Mouse (Mus musculus) spleen, postnatal 10 days (tissue): ENCODE data around the gene 1600014C23Rik.

Experiments
- DNase-seq, 2 experiments: peaks; one replicate each; pipeline ENCODE4 v3.0.0; 2021 to 2022; ENCODE audit warnings: low spot score in 2 of 2

1600014C23Rik gene

DNA sequence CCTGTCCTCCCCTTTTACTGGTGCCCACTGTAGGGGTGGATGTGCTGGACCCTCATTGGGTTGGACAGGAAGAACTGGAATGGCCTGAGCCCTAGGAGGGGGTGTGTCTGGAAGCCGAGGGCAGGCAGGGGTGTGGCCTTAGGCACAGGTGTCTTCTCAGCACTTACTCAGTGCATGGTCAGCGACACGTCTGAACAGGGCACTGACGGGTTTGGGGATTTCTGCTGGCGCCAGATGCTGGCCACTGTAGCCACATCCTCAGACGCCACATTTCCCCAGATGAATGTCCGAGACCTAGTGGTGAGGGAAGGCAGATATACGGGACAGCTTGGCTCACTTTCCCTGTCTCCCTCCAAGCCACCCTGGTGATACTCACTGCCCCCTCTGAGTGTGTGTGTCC, 18.4 kb upstream of the 1600014C23Rik start:
- DNase-seq = no peak

DNA sequence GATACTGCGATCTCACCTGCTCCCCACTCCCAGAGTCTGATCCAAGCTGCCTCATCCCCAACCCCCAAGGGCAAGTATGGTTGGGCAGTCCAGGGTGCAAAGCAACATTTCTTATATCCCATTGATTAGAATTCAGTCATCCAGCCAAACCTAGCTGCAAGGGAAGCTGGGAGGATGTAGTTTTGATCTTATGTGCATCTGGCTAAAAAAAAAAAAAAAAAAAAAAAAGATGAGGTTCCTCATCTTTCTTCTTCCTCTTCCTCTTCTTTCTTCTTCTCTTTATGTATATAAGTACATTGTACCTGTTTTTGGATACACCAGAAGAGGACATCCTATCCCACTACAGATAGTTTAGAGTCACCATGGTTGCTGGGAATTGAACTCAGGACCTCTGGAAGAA, 17.7 kb upstream of the 1600014C23Rik start:
- DNase-seq = no peak

DNA sequence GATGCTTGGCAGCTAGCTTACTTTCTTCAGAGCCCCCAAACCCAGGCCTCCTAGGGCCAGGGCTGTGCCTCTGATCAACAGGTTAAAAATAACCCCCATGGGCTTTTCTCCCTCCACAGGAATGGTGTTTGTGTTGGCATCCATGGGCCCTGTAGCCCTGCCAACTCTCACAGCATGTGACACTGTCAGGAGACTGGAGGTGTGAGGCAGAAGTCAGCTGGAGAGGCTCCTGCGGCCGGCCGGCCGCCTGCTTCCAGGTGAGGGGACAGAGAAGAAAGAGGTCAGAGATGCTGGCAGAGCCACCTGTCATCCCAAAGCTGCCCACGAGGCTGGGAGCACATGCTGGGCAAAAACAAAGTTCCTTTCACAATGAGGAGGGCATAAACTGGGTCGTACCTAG, 15.5 kb upstream of the 1600014C23Rik start:
- DNase-seq = no peak

DNA sequence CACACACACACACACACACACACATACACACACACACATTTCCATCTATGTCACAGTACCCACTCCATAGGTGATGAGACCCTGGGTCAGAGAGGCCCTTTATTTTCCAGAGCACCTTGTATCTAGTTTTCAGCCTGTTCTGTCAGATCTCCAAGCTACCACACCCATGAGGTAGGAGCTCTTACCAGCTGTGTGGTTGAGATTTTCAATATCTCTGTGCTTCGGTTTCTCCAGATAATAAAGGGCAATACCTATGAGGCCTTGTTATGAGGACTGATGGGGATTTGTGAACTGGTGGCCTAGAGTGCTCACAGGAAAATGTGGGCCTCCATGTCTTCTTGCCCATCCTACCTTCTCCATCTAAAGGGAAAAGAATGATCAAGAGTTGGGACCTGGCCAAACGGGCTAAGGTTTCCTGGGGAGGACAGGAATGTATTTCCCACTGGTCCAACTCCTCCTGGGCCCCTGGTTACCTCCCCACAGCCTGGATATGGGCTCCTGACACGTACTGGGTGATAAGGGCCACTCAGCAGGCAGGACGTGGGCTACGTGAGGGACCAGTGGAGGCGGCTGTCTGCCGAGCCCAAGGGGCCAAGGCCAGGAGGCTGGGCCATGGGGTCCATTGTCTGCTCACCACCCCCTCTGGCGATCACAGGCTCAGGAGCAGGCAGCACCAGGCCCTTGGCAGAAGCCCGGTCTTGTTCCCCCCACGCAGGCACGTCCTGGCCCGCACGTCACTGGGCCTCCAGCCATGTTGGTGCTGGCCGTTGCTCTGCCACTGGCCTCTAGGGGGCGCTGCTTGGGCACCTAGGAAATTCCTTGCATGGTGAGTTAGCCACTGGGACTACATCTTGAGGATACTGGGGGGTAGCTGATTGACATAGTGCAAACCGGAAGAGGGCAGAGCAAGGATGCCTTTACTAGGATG, 14.5 kb upstream of the 1600014C23Rik start:
- peak in 1 of 2 experiments; percentile 47 for DNase-seq

DNA sequence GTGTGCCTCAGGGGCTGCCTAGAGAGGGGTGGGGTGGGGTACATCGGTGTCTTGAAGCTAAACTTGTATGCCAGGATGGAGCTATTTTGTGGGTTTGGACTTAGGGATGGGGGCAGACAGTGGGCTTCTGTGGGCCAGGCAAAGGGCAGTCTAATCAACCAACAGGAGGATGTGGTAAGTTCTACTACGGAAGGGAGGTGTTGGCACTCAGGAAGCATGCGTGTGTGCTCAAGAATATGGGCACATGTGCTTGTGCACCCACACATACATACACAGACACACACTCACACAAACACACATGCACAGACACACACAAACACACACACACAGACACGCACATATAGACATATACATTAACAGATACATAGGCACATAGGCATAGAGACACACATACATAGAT, 13.6 kb upstream of the 1600014C23Rik start:
- no peak for DNase-seq

DNA sequence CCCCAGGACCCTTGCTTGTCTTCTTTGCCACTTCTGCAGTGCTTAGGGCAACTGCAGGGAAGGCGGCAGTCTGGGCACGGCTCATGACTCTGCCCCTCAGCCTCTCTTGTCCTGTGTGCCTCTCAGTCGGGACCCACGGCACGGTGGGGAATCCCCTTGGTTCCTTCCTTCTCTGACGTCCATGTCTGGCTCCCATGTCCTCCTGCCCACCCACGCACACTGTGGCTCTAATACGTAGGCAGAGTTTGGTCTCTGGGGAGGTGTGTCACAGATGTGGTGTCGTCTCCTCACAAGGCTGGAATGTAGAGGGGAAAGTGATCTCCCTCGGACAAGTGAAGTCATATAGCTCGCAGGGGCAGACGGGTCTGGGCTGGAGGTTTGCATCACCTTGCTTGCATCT, 13.1 kb upstream of the 1600014C23Rik start:
- DNase-seq = no peak

DNA sequence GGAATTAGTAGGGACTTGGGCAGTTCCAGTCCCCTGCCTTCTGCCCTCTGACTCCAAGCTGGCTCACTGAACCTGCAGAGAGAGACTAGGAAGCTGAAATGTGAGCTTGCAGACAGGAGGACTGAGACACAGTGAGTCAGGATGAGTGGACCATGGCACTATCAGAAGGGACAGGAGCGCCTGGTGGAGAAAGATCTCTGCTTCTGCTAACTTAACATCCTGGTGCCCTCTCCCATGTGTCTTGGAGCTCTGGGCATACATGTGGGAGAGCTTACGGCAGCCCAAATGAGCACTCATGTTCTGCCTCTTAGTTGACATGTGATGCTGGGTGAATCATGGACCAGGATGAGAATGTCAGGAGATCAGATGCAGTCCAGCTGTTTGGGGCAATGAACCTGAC, 12.0 kb upstream of the 1600014C23Rik start:
- no peak for DNase-seq

DNA sequence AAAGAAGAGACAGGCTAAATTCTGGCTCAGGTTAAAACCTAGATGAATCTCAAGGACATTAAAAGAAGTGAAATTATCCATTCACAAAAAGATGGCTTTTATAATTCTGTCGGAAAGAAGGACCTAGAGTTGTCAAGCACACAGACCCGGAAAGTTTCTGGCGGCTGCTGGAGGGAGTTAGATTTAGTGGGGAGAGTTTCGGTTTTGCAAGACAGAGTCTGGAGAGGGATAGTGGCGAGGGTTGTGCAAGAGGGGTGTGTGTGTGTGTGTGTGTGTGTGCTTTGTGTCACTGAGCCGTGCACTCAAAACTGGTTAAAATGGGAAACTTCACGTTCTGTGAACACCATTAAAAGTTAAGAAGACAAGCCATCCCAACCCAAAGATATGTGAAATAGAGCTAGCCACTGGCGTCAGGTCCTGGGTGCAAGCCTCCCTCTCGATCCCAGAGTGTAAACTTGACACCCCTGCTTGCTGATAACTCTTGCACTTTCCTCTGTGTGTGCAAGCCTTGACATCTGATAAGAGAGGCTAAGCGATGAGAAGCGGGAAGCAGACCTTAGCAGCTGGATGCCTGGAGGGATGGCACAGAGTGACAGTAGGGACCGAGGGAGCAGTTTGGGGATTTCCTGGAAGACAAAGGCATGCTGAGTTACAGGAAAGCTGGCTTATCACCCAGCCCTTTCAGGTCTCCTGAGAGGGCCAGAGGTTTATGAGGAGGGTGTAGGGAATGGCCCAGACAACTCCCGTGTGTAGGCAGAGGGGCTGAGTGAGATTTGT, 8.9 kb upstream of the 1600014C23Rik start:
- DNase-seq = no peak

DNA sequence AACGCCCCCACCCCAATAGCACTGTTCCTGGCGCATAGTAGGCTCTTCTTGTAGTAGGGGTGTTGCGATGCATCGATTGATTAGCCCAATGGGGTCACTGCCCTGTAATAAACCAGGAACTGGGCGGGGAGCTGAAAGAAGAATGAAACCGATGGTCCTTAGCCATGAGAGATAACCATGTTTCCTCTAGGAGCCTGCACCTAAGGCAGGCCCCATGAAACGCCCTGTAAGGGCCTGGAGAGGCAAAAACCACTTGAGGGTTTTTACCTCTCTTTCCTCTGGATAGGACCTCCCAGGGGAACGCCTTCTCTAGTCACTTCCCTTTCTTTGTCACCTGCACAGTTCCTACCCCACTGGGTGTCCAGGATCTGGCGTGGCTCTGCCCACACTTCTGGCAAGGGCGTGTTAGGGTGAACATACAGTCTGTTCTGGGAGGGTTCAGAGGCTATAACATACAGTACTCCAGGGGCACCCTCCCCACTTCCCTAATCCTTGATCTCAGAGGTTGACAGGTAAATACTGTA, 3.5 kb upstream of the 1600014C23Rik start:
- no peak for DNase-seq

DNA sequence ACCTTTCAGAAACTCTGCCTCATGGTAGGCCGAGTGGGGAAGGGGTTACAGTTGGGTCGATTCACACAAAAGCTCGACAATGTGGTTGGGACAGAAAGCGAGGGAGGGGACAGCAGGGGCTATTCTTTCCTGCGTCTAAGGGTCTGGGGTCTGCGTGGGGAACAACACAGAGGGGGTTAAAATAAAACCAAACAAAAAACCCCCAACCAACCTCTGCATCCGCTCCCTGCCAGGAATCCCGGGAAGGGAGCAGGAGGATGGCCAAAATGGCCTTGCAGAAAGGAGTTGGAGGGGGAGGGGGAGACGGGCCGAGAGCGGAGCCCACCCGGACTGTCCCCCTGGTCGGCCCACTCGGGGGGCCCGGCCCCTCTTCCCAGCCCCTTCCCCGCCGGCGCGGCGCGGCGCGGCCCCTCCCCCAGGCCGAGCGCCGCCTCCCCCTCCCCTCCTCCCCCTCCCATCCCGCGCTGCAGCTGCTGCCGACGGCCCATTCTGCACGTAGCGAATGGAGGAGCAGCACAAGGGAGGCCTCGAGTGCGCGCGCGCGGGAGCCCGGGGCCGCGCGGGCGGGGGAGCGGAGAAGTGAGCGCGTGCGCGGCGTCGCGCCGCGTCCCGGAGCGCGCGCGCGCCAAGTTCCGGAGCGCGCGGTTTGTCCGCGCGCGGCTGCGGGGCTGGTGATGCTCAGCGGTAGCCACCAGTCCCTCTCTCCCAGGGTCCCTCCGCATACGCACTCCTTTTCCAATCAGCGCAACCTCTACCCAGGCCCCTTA, 2.9 kb upstream of the 1600014C23Rik start:
- peak in 1 of 2 experiments; percentile 73 for DNase-seq

DNA sequence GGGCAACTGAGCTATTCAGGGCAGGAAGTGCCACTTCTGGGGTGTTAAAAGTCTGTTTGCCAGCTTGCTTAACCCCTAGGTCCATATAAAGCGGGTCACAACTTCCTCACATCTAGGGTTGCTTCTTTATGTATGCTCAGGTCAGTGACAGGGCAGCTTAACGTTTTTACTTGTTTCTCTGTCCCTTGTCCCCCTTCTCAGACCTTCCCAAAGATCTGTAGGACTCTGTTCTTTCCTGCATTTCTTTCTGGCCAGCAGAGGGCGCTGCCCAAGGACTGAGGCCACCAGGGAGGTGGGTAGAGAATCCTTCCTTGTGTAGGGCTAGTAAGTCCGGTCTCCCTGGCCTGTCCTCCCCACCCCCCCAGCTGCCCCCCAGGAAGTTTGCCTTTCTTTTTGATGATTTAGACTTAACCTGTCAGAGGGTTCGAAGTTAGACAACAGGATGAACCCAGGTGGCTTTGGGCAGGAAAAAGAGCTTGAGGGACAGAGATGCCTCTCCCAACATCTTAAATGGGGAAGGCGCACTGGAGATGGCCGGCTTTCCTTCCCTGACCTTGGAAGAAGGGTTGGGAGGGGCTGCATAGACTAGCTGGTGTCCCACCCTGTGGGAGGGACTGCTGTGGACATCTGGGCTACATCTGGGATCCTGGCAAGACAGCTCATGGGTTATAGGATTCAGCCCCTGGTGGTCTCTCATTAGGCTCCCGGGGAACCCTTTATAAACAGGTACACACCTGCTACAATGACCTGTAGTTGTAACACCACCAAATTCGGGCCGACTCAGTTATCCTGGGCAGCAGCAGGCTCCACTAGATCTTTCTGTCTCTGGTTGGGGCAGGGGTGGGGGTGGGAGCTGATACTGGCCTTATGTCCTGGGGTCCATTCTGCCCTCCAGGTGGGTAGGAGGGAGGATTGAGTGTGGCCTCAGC, 2.0 kb upstream of the 1600014C23Rik start:
- DNase-seq = peak; percentile 62 to 82

DNA sequence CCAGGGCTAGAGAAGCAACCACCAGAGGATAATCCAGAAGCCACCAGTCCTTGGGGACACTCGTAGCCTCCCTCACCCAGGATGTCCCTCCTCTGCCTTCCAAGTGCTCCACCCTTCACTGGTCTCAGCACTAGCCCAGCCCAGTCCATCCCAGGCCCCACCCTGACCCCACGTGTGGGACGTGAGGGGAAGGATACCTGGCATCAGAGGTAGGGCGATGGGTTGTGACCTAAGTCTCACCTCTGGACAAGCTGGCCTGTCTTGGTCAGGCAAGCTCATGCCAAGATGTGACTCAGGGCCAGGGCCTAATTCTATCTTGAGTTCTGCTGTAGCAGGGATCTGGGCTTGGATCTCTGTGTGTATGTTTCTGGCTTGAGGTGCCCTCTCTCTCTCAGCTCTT, 1.2 kb upstream of the 1600014C23Rik start:
- DNase-seq = no peak

DNA sequence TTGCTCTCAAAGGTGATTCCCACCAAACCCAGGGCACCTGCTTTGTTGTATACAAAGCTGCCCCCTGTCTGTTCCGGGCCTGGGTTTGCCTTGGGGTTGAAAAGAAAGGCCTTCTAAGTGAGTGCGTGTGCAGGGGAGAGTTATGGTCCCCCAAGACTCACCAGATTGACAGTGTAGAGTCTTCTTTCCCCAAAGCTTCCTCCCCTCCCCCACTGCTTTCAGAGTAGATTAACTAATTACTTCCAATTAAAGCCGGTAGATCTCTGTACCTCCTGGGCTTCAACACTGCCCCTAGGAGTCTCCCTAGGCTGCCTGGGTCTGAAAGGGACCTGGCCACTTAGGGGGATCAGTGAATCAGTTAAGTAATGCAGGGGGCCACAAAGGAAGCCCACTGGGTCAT, 689 bp upstream of the 1600014C23Rik start:
- no peak for DNase-seq

DNA sequence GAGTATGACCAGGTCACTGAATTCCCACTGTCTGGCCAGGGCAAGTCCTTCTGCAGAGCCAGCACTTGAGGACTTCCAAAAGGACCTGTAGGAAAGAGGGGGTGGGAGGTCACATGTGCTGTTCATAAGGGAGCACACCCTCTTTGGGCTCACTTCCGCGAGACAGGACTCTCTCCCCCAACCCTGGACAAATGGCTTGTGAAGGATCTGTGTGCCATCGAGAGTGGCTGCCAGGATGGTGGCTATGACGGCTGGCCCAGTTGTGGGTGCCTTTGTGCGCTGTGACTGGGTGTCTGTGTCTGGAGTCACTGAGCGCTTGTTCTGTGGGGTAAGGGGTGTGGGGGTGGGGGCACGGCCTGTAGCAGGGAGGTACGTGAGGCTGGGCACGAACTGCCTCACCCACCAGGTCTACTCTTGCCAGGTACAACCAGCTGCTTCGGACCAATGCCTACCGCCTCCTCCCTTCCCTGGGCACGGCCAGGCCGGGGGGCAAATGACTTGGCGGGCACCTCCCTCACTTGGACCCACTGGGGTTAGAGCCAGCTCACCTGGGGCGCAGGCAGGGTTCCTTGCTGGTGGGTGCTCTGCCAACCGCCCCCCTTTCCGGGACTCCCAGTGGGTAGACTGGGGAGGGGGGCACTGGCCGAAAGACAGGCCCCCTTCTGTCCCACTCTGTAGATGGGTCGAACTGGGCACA, 458 bp downstream of the 1600014C23Rik start:
- no peak for DNase-seq

DNA sequence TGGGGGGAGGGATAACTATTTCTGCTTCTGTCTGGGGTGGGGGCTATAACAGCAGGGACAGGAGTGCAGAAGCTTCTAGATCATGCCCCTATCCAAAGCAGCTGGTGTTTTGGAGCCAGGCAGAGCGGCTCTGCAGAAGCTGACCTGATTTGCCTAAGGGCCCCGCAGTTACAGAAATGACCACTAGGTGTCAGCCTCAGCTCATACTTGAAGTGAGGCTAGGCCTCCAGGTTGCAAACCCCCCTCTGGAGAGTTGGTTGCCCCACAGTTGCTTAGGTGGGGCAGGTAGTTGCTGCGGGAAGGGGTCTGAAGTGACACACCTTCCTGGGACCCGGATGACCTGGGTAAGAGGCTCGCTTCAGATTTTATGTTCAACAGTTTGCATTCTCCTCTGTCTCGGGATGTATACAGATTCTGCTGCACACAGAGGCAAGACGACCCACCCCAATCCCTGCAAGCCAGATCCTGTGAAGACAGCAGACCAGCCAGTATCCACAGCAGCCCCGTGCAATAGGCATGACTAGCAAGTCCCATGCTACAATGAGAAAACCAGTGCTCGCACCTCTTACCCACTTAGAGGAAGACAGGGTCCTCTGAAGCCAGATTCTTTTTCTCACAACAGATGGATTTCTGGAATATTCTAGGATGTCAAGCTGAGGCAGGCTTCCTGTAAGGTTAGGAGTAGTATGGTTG, 2.3 kb downstream of the 1600014C23Rik start:
- peak; percentile 69 to 84 for DNase-seq

DNA sequence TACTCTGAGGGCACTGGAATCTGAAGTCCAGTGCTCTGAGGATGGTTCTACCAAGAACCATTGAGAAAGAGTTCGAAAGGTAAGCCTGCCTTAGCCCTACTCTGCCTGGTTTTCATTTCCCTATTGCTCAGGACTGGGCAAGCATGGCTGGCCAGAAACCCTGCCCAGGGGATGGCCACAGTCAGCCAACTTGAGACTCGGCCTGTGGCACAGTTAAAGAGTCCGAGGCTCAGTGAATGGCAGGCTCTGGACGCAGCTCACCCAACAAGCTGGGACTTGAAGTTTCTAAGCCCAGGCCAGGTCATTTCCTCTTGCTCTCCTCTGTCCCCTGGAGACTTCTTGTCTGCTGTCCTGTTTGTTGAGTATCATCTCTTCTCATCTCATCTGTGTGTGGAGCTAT, 2.9 kb downstream of the 1600014C23Rik start:
- DNase-seq = no peak

DNA sequence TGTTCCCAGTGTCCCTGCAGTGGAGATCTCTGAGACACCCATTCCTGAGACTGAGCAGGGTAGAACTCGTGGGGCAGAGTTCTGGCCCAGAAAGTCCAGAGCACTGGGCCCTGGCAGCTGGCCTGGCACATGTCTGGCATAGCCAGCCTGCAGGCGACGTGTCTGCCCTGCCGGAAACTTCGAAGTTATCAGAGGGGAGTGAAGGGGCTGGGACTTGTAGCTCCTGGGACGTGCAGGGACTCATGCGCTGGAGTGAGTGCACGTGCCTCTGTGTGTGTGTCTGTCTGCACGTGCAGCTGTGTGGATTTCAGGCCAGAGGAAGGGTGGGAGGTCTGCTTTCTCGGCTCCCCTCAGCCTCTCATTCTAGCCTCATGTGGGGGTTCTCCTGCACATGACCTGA, 4.3 kb downstream of the 1600014C23Rik start:
- DNase-seq = no peak

DNA sequence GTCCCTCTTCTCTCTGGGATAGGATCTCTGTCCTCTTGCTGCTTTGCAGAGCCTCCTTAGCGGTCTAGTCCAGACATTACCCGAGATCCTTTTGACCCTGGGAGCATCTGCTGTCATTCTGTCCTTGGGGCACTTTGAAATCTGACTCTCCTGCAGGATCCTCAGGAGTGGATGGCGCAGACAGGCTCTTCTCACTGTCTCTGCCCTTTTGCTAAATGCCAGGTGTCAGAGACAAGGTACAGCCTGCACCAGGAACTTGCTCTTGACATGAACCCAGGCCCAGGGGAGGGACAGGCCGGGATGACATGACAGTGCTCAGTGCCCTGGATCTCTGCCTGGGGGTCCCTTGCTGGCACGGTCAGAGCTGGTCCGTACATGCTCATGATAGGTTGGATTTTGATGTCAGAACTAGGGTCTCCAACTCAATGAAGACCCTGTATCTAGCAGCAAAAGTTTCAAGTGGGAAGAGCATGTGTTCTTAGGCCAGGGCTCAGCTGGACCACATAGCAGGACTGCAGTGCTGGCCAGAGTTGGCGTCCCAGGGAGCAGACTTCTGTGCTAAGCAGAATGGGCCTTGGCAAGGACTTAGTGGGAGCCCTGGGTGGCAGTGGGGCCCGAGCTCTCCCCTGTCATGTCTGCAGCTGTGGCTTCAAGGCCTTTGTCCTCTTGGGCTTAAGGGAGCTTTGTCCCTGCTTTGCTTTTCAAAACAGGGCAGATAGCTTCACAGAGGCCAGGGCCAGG, 5.5 kb downstream of the 1600014C23Rik start:
- DNase-seq = no peak

DNA sequence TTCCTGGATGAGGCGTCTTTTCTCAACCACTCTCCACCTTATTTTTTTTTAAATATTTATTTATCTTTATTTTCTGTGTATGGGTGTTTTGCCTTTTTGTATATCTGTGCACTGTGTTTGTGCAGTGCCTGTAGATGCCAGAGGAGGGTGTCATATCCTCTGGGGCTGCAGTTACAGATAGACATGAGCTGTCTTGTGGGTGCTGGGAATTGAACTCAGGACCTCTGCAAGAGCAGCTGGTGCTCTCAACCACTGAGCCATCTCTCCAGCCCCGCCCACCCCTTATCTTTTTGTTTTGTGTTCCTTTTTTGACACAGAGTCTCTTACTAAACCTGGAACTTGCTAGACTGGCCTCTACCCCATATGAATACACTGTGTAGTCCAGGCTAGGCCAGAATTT, 6.2 kb downstream of the 1600014C23Rik start:
- DNase-seq = no peak
